Mouse (Mus musculus) midbrain, postnatal 0 days (tissue): ENCODE measurements around the gene Gpsm2. TPM values are rescaled to one million over a fixed set of nuclear protein-coding genes. Genes with fewer than 3 reads are reported as not detected.
A peak's percentile ranks its signal among the peaks of the same experiment; 100 is the strongest.

Source experiments
- ATAC-seq: fragments of 200-750 bp; cut with Nextera tagmentation; 2 replicates; pipeline ENCODE4 v1.8.0; 2017; ENCODE audit warnings: moderate number of reproducible peaks, mild to moderate bottlenecking, moderate TSS enrichment, moderate library complexity; ENCODE audit not compliant: low FRiP score
- DNase-seq: peaks from one replicate; pipeline ENCODE4 v3.0.0-alpha.2; 2015; ENCODE audit warnings: low spot score
- H3K27ac ChIP-seq: fragments of 300-500 bp; sonication (generic); 2 replicates; pipeline ENCODE4 v1.5.1; 2014; ENCODE audit warnings: low read depth, mild to moderate bottlenecking, low read length, mixed read lengths
- H3K27me3 ChIP-seq: fragments of 300-500 bp; sonication (generic); 2 replicates; pipeline ENCODE4 v1.6.1; 2014; ENCODE audit warnings: low read length, control low read depth, mixed read lengths; ENCODE audit not compliant: insufficient read depth
- H3K36me3 ChIP-seq: fragments of 300-500 bp; sonication (generic); 2 replicates; pipeline ENCODE4 v1.6.1; 2014; ENCODE audit warnings: low read length, control low read depth, mixed read lengths; ENCODE audit not compliant: insufficient read depth
- H3K4me1 ChIP-seq: fragments of 300-500 bp; sonication (generic); 2 replicates; pipeline ENCODE4 v1.6.1; 2014; ENCODE audit warnings: mild to moderate bottlenecking, control low read depth, antibody characterized with exemption, low read length, mixed read lengths; ENCODE audit not compliant: insufficient read depth
- H3K4me2 ChIP-seq: fragments of 300-500 bp; sonication (generic); 2 replicates; pipeline ENCODE4 v1.6.1; 2014; ENCODE audit warnings: low read depth, mild to moderate bottlenecking, low read length, mixed read lengths; ENCODE audit not compliant: poor library complexity, severe bottlenecking
- H3K4me3 ChIP-seq: fragments of 300-500 bp; sonication (generic); 2 replicates; pipeline ENCODE4 v1.5.1; 2014; ENCODE audit warnings: low read depth, mild to moderate bottlenecking, low read length, moderate library complexity
- H3K9ac ChIP-seq: fragments of 300-500 bp; sonication (generic); replicated peaks from 2 replicates; pipeline ENCODE4 v1.6.1; 2014; ENCODE audit warnings: mild to moderate bottlenecking, low read length, moderate library complexity, mixed read lengths; ENCODE audit not compliant: poor library complexity, severe bottlenecking
- H3K9me3 ChIP-seq: fragments of 300-500 bp; sonication (generic); 2 replicates; pipeline ENCODE4 v1.6.1; 2016; ENCODE audit warnings: low read length, control low read depth
- CTCF ChIP-seq: IDR thresholded peaks from 2 replicates; pipeline ENCODE4 v1.5.1; 2016; ENCODE audit warnings: antibody characterized with exemption, mild to moderate bottlenecking
- WGBS: fragments of 180-500 bp; shearing (Covaris S2); extraction: QIAGEN DNeasy Blood & Tissue Kit; methylation state at CpG from one replicate; pipeline ENCODE4 v1.1.7; 2014; 5-methylcytosine and 5-hydroxymethylcytosine counted together
- polyA plus RNA-seq: library from polyadenylated mRNA; unstranded; fragments of >200 nt; fragmentation: Nextera tagmentation; extraction: Ambion mirVana; gene quantifications from 2 replicates; pipeline ENCODE4 v1.2.1, GENCODE M21; 2015
- total RNA-seq: library from RNA; depleted of rRNA; stranded (reverse); fragments of >200 nt; gene quantifications from 2 replicates; pipeline ENCODE4 v1.2.3, GENCODE M21; 2014

Gpsm2 gene
- total and polyA plus RNA-seq, 2 experiments from 2014 or later: 10.6 to 13.3 TPM

- 83% methylated on average over 3 of the region's 3 CpGs for WGBS
- DNase-seq: no peak
- H3K27ac ChIP-seq: no peak overlapping the region
- TF ChIP-seq CTCF: no peak
- H3K36me3 ChIP-seq: no peaks in the 10 kb centered on the region
- H3K9ac ChIP-seq: no peak overlapping the region
- H3K4me2 ChIP-seq: no peak overlapping the region
- H3K27me3 ChIP-seq: no peaks in the 10 kb centered on the region
- no peaks in the 10 kb centered on the region for H3K9me3 ChIP-seq
- no peak for ATAC-seq
- H3K4me3 ChIP-seq: no peak overlapping the region
- no peaks in the 10 kb centered on the region for H3K4me1 ChIP-seq
Measured at GRCm38 (mm10) chr3:108737761-108738160, 15.7 kb upstream of the Gpsm2 start.

GRCm38 (mm10) chr3:108730316-108730715 is 8.2 kb upstream of the Gpsm2 start:
- no peak overlapping the region for H3K4me2 ChIP-seq
- no peaks in the 10 kb centered on the region for H3K27me3 ChIP-seq
- no peak for TF ChIP-seq CTCF
- no peak for ATAC-seq
- no peaks in the 10 kb centered on the region for H3K36me3 ChIP-seq
- WGBS: 45% methylated on average over 12 of the region's 12 CpGs
- no peaks in the 10 kb centered on the region for H3K4me1 ChIP-seq
- no peaks in the 10 kb centered on the region for H3K9me3 ChIP-seq
- H3K27ac ChIP-seq: no peak overlapping the region
- no peak overlapping the region for H3K9ac ChIP-seq
- no peak for DNase-seq
- H3K4me3 ChIP-seq: no peak overlapping the region

DNA sequence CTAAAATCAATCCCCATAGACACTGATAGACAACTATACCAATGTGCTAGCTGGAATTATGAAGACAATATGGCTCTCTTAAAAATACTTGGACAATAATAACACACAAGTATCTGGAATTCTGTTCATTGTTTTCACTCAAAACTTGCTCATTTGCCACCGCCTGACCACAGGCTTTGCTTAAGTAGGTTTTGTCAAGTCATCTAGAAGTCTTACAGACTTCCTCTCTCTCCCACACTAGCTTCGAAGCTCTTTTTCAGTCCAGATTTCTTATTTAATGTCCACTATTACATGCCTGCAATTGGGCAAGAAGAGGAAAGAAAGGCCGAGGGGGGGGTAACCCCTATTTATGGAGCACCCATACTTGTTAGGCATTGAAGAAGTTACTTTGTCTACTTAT is 5.7 kb upstream of the Gpsm2 start:
- TF ChIP-seq CTCF: no peak
- no peak for ATAC-seq

GRCm38 (mm10) chr3:108727344-108727743 is 5.2 kb upstream of the Gpsm2 start:
- no peak for TF ChIP-seq CTCF
- no peak overlapping the region for H3K9ac ChIP-seq

More for the DNA sequence above, 5.7 kb upstream of the Gpsm2 start:
- H3K27me3 ChIP-seq: no peaks in the 10 kb centered on the region
- no peak overlapping the region for H3K4me3 ChIP-seq
- H3K9me3 ChIP-seq: no peaks in the 10 kb centered on the region
- no peaks in the 10 kb centered on the region for H3K4me1 ChIP-seq
- no peak overlapping the region for H3K9ac ChIP-seq
- 89% methylated on average over 3 of the region's 3 CpGs for whole genome bisulfite sequencing
- H3K27ac ChIP-seq: no peak overlapping the region
- no peak for DNase-seq
- no peak overlapping the region for H3K4me2 ChIP-seq
- no peaks in the 10 kb centered on the region for H3K36me3 ChIP-seq

GRCm38 (mm10) chr3:108726413-108726812 is 4.3 kb upstream of the Gpsm2 start:
- DNase-seq (no peak), ATAC-seq (no peak)
- Histone ChIP-seq H3K27ac (no peak overlapping the region), H3K4me2 (no peak overlapping the region), H3K4me3 (no peak overlapping the region), H3K4me1 (no peaks in the 10 kb centered on the region), H3K9me3 (no peaks in the 10 kb centered on the region), H3K36me3 (no peaks in the 10 kb centered on the region), H3K9ac (no peak overlapping the region), H3K27me3 (no peaks in the 10 kb centered on the region)
- TF ChIP-seq CTCF: no peak
- 91% methylated on average over 7 of the region's 7 CpGs for WGBS

More at GRCm38 (mm10) chr3:108727344-108727743, 5.2 kb upstream of the Gpsm2 start:
- no peak overlapping the region for H3K4me2 ChIP-seq
- DNase-seq (no peak), ATAC-seq (no peak)
- H3K9me3 ChIP-seq: no peaks in the 10 kb centered on the region
- no peak overlapping the region for H3K27ac ChIP-seq
- no peaks in the 10 kb centered on the region for H3K4me1 ChIP-seq
- H3K27me3 ChIP-seq: no peaks in the 10 kb centered on the region
- no peak overlapping the region for H3K4me3 ChIP-seq
- no peaks in the 10 kb centered on the region for H3K36me3 ChIP-seq

DNA sequence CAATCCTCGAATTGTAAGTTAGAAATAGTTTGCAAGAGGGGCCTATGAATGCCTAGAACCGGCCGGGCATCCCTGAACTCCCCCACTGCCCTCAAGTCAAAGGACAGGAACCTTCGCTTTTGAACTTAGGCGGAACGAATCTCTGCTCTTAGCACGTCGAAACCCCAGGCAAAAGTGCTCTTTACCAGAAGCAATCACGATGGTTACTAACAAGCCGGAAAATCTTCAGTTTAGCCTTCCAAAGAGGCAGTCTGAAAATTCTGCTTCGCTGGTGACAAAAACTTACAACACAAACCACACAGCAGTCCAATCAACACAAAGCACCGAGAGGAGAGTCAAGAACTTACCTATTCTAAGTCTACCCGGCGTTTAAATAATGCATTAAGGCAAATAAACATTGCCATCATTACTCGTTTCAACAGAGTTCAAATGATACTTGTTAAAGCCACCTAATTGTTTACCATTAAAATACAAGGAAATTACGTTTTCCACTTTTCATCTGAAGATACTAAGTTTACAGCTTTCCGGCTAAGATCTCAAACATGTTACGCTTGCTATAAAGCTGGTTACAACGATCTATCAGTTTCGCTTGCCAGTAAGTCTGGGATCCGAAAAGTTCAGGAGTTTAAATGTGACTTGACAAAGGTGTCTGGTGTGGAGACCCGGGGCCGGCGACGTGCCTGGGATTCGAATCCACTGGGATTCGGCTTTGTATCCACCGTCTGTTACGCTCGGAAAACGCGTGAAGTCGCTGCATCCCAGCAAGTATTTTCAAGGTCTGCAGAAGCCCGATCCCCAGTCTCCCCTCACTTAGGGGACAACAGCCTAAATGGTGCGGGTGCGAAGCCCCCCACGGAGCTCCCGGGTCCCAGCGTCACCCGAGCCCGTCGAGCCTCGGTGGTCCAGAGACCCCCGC is 775 bp downstream of the Gpsm2 start:
- WGBS: under 1% methylated on average over 44 of the region's 44 CpGs
- peak; percentile 64; the same call in 1 of the 2 replicates for ATAC-seq

More for the DNA sequence above, 775 bp downstream of the Gpsm2 start:
- H3K4me2 ChIP-seq: peak overlapping the region; percentile 78
- H3K4me3 ChIP-seq: peak overlapping the region; percentile 87
- H3K9ac ChIP-seq: peak overlapping the region; percentile 70
- H3K36me3 ChIP-seq: no peaks in the 10 kb centered on the region
- no peaks in the 10 kb centered on the region for H3K4me1 ChIP-seq
- peak; percentile 52 for TF ChIP-seq CTCF
- no peaks in the 10 kb centered on the region for H3K9me3 ChIP-seq
- H3K27me3 ChIP-seq: no peaks in the 10 kb centered on the region
- peak; percentile 73 for DNase-seq
- peak overlapping the region; percentile 76 for H3K27ac ChIP-seq
